Mouse (Mus musculus) liver, embryonic 14.5 days (tissue): ENCODE measurements at regions not wholly inside any gene's neighbourhood (a gene's known extent, or its start where the extent isn't known, plus 50 kb on each side); places are given as distances from the start of the nearest gene placed in this dataset.

ENCODE experiments used
- CTCF ChIP-seq: IDR thresholded peaks from 2 replicates; pipeline ENCODE4 v1.5.1; 2016; ENCODE audit warnings: antibody characterized with exemption, low read depth, control low read depth
- EP300 ChIP-seq: IDR thresholded peaks from 2 replicates; pipeline ENCODE4 v1.6.1; 2016; ENCODE audit warnings: antibody characterized with exemption, low read depth

- TF ChIP-seq CTCF (no peak), EP300 (no peak)
These were observed 258.9 kb downstream of the Tmem38b start for GRCm38 (mm10) chr4:54084747-54085146.
